Mouse (Mus musculus) ES-E14 (cell line): ENCODE data around the gene Olfr54. TPM values are rescaled to one million over a fixed set of nuclear protein-coding genes. Genes with fewer than 3 reads are reported as not detected.
"Not testable (repeated sequence)": the region's sequence is repeated elsewhere in the genome, so short reads cannot be mapped to it uniquely, and the experiment has no call there.

ENCODE experiments used
- DNase-seq: peaks from one replicate; pipeline ENCODE4 v3.0.0-alpha.2; 2013; ENCODE audit warnings: low read depth, low spot score
- H3K27ac ChIP-seq: 2 replicates; pipeline ENCODE4 v1.5.1; 2012; ENCODE audit warnings: low read depth, mild to moderate bottlenecking, low read length, moderate library complexity, mixed read lengths; ENCODE audit not compliant: poor library complexity, insufficient read depth, severe bottlenecking
- H3K36me3 ChIP-seq: 2 replicates; pipeline ENCODE4 v1.6.1; 2012; ENCODE audit warnings: mild to moderate bottlenecking, low read length, moderate library complexity, mixed read lengths; ENCODE audit not compliant: control insufficient read depth, poor library complexity, insufficient read depth, severe bottlenecking
- H3K4me1 ChIP-seq, 2 experiments: fragments of 150-350 bp in 1 of 2; sonication (generic) in 1 of 2; 2 replicates each; pipeline ENCODE4 v1.6.1; 2012; ENCODE audit warnings: low read length in 2 of 2, mild to moderate bottlenecking in 1 of 2, mixed read lengths in 1 of 2; ENCODE audit not compliant: control insufficient read depth in 2 of 2, insufficient read depth in 2 of 2, poor library complexity in 1 of 2
- H3K4me3 ChIP-seq, 2 experiments: fragments of 150-350 bp in 1 of 2; sonication (generic) in 1 of 2; 2 replicates each; pipeline ENCODE4 v1.5.1; 2012; ENCODE audit warnings: low read length in 2 of 2, low read depth in 1 of 2, mild to moderate bottlenecking in 1 of 2, mixed read lengths in 1 of 2; ENCODE audit not compliant: insufficient read depth in 1 of 2, poor library complexity in 1 of 2, severe bottlenecking in 1 of 2
- H3K9ac ChIP-seq: 2 replicates; pipeline ENCODE4 v1.6.1; 2012; ENCODE audit warnings: low read depth, mild to moderate bottlenecking, low read length, mixed read lengths; ENCODE audit not compliant: poor library complexity, insufficient read depth, severe bottlenecking
- H3K9me3 ChIP-seq: fragments of 150-350 bp; sonication (generic); 2 replicates; pipeline ENCODE4 v1.6.1; 2012; ENCODE audit warnings: low read depth, mild to moderate bottlenecking, low read length; ENCODE audit not compliant: control insufficient read depth, insufficient read depth
- CHD2 ChIP-seq: IDR thresholded peaks from 2 replicates; pipeline ENCODE4 v1.6.1; 2014; ENCODE audit warnings: mild to moderate bottlenecking, low read depth, low read length, inconsistent platforms
- HCFC1 ChIP-seq: IDR thresholded peaks from 2 replicates; pipeline ENCODE4 v1.6.1; 2012; ENCODE audit warnings: low read length, inconsistent platforms, borderline replicate concordance; ENCODE audit not compliant: insufficient read depth
- MAFK ChIP-seq: IDR thresholded peaks from 2 replicates; pipeline ENCODE4 v1.6.1; 2014; ENCODE audit warnings: mild to moderate bottlenecking, low read depth, low read length, inconsistent platforms; ENCODE audit not compliant: insufficient read depth
- ZC3H11A ChIP-seq: IDR thresholded peaks from 2 replicates; pipeline ENCODE4 v1.6.1; 2012; ENCODE audit warnings: low read depth, mild to moderate bottlenecking, inconsistent platforms, low read length, borderline replicate concordance
- ZNF384 ChIP-seq: IDR thresholded peaks from 2 replicates; pipeline ENCODE4 v1.6.1; 2012; ENCODE audit warnings: low read depth, low read length, inconsistent platforms
- in situ Hi-C, 2 experiments: fragments of 600-800 bp; cut with MboI; formaldehyde crosslinking; loops; one replicate each; pipeline ENCODE4 v1.15.1; 2025; ENCODE audit warnings: low sequenced_read_pairs in 2 of 2, inconsistent platforms in 1 of 2; ENCODE audit not compliant: unreplicated experiment in 2 of 2
- total RNA-seq: library from RNA; depleted of rRNA; stranded (reverse); fragments of 300-350 nt; gene quantifications from 2 replicates; pipeline ENCODE4 v1.2.3, GENCODE M21; 2012

The Olfr54 gene
- total RNA-seq, 1 experiment, result not detected

DNA sequence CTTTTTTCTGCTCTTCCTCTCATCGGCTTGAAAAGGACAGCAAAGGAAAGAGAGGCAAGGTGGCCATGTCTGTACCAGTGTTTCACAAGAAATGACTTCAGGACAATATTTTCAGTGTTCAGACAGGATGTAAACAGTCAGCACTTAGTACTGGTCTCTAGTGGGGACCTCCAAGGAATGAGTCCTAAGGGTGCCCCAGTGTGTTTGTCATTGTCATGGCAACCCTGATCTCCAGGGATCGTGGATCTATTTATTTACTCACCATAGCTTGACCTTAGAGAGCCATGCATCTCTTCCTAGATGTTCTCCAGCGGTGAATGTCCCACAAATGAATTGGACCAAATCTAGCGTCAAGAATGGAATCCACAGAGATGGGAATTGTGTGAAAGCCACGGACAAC is 10.7 kb upstream of the Olfr54 start, which contains the start of gene Olfr51:
TSS of gene Olfr51 (plus strand) at position 301 of the 400 bp plus-strand sequence.
- no peaks in the 10 kb centered on the region for H3K9me3 ChIP-seq
- in situ Hi-C loops, result no loop called here
- no peaks in the 10 kb centered on the region for H3K4me1 ChIP-seq
- H3K9ac ChIP-seq, result no peak within 1 kb of the TSS
- no peak within 1 kb of the TSS for H3K4me3 ChIP-seq
- no peak within 1 kb of the TSS for H3K27ac ChIP-seq
- no peaks in the 10 kb centered on the region for H3K36me3 ChIP-seq
- DNase-seq, result no peak
- TF ChIP-seq CHD2 (no peak), MAFK (no peak), ZC3H11A (no peak), HCFC1 (no peak), ZNF384 (no peak)

DNA sequence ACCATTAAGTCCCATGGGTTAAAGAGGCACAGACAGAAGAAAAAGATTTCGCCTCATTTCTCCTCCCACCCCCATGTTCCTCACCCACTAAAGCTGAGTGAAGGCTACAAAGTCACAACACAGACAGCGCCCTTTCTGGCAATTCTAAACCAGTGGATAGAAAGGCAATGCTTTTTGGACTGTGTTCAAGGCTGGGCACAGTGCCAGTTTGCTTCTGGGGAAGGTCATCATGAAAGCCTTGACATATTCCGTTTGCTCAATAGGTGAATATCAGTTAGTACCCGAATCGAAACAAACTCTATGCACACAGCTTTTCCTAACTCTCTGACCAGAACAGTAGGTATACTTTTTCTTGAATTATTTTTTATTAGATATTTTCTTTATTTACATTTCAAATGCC is 2.2 kb upstream of the Olfr54 start:
- no peak for DNase-seq
- in situ Hi-C loops, result no loop called here
- Histone ChIP-seq H3K27ac (no peak overlapping the region), H3K4me1 (peaks cover 0 to 4% of the 10 kb centered on the region in 2 experiments; a peak in 1 of 4 replicates), H3K4me3 (no peak overlapping the region), H3K36me3 (no peaks in the 10 kb centered on the region), H3K9me3 (no peaks in the 10 kb centered on the region), H3K9ac (no peak overlapping the region)
- TF ChIP-seq CHD2, result no peak

DNA sequence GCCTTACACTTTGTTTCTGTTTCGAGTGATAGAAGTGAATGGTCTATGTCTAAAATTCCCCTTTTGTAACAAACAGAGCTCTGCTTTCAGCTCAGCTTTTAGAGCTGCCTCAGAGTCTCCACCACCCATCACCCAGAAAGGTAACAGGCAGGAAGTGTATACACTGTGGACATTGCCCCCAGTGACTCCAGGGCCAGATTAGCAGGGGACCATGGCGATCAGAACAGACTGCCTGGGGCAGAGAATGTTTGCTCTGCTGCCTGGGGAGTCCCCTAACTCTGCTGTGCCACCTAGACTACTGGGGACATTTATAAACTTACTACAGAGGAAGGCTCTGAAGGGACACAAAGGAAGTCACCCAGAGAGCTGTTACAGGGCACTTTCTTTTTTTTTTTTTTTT is 2.3 kb downstream of the Olfr54 start:
- no peak overlapping the region for H3K27ac ChIP-seq
- DNase-seq, result no peak
- peaks cover 0 to 4% of the 10 kb centered on the region in 2 experiments; a peak in 1 of 4 replicates for H3K4me1 ChIP-seq
- H3K9me3 ChIP-seq, result no peaks in the 10 kb centered on the region
- TF ChIP-seq HCFC1 (no peak), ZNF384 (no peak), CHD2 (no peak), ZC3H11A (no peak), MAFK (no peak)
- no peak overlapping the region for H3K9ac ChIP-seq
- no peaks in the 10 kb centered on the region for H3K36me3 ChIP-seq
- no peak overlapping the region for H3K4me3 ChIP-seq
- in situ Hi-C loops, result no loop called here

DNA sequence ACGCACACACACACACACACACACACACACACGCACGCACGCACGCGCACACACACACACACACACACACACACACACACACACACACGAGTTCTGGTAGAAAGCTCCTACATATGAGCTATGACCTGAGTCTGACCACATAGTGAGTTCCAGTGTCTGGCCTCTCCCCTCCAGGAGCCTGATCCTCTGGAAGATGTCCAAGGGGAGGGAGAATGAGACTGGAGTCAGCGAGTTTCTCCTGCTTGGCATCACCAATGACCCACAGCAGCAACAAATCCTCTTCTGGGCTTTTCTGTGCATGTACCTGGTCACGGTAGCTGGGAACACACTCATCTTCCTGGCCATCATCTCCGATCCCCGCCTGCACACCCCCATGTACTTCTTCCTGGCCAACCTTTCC is 12.8 kb downstream of the Olfr54 start:
- H3K4me1 ChIP-seq, H3K9ac ChIP-seq, H3K27ac ChIP-seq, in situ Hi-C loops, H3K4me3 ChIP-seq, H3K36me3 ChIP-seq, H3K9me3 ChIP-seq, DNase-seq: not testable (repeated sequence)

DNA sequence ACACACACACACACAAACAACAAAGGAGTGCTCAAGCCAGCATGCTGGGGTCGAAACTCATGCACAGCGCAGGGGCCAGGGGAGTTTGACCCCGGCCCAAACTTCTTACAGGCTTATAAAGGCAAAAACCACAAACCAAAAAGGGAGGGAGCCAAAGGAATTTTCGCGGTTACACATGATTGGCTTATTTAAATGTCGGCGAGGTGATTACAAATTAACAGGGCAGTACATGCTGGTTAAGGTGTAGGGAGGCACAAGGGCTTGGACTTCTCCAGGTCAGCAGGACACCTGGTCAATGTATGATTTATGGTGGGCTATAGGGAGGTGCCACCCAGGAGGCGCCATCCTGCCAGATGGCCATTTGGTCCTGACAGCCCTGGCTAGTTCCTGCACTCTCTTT is 15.3 kb downstream of the Olfr54 start:
- H3K4me1 ChIP-seq, H3K9ac ChIP-seq, DNase-seq, H3K36me3 ChIP-seq, H3K4me3 ChIP-seq, in situ Hi-C loops, H3K9me3 ChIP-seq, H3K27ac ChIP-seq: not testable (repeated sequence)
